Mouse (Mus musculus) heart, adult 8-10 months (tissue): ENCODE results near the gene Bola1. TPM values are rescaled to one million over a fixed set of nuclear protein-coding genes. Genes with fewer than 3 reads are reported as not detected.
"Not testable (repeated sequence)": the region's sequence is repeated elsewhere in the genome, so short reads cannot be mapped to it uniquely, and the experiment has no call there.

ENCODE experiments used
- DNase-seq: peaks from one replicate; pipeline ENCODE4 v3.0.0; 2022; ENCODE audit warnings: low spot score
- total RNA-seq, 4 experiments: library from RNA; stranded (reverse); gene quantifications; 2 replicates each; pipeline ENCODE4 v1.2.4; 2022

Bola1 gene
- total RNA-seq, 4 experiments from 2014 or later: 24.1 to 35.6 (median 29.8) TPM

DNA sequence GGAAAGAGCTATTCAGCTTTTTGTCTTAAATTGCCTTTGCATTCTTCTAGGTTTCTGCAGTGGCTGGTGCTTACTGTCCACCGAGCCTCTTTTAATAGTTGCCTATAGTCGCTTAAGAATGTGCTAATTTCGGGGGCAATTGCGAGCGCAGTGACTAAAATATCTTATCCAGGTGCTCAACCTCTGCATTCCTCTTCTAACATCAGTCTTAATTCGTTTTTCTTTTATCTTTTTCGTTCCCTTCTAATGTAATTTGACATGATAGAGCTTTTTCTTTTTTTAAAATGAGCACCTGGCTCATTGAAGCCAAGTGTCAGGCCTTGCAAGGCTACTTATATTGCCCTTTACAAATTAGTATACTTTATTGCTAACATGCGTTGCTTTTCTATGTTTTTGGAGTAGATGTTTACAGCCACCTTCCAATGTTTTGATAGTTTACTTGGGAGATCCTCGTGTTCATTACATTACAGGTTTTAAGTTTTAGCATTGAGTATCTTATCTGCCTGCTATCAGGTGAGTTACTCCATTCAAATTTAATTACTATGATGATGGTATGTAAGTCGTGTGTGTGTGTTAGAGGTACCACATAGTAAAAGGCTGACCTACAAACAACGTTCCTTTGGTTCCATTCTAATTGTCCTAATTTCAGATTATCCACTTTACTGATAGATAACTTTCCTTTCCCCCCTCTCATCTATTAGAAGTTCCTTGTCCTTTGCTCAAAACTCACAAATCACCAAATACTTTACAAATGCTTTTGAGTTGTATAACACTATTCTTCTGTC lies 28.0 kb upstream of the Bola1 start:
- DNase-seq: no peak

DNA sequence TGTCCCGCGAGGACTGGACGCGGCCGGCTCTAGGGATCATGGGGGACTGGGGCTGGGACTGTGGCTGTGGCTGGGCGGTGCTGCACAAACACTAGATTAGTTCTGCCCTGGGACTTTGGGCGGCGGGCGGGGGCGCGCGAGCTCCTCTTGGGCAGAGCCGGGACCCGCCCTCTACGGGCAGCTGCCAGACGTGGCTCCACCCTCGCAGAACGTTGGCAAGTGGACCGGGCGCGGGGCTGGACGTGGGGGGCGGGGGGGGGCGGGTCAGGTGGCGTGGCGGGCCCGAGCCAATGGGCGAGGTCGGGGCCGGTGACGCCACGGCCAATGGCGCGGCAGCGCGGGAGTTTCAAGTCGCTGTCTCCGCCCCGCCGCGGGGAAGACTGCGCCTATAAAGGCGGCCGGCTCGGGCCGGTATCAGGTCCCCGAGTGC lies 26.9 kb upstream of the Bola1 start, which contains the start of gene Hist2h3c1:
Gene Hist2h3c1, plus strand, starts transcription at position 259 of the 430 bp plus-strand sequence.
- DNase-seq: not testable (repeated sequence)

DNA sequence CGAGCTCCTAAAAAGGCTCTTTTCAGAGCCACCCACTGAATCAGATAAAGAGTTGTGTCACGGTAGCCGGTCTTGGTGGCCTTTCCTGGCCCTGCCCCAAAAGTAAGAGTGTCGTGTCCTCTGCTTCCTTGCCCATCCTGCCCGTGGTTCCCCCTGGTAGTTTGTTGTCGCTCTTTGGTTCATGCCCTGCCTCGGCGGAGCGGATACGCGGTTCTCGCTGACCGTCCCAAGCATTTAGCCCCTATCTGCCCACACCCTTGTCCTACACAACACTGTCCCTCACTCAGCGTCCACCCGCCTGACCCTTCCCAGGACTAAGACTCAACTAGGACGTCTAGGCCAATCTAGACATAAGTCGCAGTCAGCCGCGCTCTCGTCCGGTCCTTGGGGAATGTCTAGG lies 26.5 kb upstream of the Bola1 start:
- DNase-seq: not testable (repeated sequence)

DNA sequence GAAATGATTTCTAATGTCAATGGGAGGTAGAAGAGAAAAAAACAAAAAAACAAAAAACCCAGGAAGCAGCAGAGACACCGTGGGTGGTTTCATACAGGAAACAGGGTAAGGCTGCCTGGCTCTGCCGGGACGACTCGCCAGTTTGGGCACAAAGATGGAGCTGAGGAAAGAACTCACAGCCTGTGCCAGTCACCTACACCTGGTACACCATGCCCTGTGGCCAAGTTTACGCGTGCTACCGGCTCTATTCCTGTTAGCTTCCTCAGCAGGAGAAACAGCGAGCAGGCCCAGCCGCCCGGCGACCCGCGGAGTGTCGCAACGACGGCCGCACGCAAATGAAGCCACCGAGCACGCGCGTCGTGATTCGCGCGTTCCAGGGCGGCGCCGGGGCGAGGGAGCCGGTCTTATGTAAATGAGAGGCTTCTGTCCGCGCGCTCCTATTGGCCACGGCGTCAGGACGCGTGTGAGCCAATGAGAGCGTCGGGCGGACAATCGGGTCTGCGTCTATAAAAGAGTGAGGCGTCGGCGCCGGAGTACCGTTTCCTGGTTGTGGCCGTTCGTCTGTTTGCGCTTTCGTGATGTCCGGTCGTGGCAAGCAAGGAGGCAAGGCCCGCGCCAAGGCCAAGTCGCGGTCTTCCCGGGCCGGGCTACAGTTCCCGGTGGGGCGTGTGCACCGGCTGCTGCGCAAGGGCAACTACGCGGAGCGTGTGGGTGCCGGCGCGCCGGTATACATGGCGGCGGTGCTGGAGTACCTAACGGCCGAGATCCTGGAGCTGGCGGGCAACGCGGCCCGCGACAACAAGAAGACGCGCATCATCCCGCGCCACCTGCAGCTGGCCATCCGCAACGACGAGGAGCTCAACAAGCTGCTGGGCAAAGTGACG lies 25.7 kb upstream of the Bola1 start, which contains the start of gene Hist2h2aa1:
Gene Hist2h2aa1, plus strand, starts transcription at position 495 of the 884 bp plus-strand sequence.
- DNase-seq: peak; percentile 89

DNA sequence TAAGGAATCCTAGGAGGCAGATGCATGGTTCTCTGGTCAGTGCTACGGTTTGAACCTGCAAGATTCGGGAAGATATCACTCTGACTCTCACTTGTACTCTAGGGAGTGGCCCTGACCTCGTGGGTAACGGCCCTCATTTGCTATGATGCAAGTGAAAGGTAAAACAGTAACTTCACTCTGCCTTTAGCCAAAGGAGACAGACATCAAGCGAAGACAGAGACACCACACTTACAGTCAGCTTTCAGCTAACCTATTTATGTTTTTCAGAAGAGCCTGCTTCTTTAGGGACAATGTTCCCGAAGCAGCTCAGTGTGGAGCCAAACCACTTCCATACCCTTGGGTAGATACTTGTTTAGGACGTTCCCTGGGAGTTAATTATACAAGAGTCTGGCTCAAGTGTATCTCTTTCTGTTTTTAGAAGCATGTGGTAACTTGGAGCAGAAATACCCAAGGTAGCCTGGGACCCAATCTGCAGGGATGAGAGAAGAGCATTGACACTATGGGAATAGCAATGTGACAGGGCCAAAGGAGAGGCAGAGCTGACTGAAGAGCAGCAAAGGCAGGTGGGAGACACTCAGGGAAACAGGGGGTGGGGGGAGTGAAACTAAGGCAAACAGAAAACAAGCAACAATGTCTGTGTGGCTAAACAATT lies 24.5 kb upstream of the Bola1 start:
- peak; percentile 47 for DNase-seq

DNA sequence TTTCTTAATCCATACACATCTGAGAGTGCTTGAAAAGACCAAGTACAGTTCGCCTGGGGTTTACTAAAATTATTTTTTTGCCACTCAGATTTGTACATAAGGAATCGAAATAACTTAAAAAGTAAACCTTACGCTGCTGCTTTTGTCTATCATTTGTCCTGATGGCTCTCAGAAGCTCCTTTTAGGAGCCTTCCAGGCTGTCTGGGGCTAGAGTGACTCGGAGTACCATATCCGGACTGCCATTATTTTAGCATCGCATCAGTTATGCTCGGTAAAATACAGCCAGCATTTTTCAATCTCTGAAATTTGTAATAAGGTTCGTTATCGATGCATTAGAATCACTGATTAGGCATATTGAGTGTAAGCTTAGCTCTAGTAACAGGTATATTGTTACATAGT lies 21.3 kb upstream of the Bola1 start:
- DNase-seq: no peak

DNA sequence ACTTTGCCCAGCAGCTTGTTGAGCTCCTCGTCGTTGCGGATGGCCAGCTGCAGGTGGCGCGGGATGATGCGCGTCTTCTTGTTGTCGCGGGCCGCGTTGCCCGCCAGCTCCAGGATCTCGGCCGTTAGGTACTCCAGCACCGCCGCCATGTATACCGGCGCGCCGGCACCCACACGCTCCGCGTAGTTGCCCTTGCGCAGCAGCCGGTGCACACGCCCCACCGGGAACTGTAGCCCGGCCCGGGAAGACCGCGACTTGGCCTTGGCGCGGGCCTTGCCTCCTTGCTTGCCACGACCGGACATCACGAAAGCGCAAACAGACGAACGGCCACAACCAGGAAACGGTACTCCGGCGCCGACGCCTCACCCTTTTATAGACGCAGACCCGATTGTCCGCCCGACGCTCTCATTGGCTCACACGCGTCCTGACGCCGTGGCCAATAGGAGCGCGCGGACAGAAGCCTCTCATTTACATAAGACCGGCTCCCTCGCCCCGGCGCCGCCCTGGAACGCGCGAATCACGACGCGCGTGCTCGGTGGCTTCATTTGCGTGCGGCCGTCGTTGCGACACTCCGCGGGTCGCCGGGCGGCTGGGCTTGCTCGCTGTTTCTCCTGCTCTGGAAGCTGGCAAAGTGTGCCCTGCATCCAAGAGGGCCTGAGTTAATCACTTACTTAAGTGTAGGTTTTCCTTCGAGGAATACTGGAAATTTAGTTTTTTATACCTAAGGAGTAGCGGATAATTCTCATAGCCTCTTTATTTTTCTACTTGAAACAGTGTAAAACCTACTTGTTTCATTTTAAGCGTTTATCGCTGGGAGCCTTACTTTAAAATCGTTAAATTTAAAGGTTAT lies 20.7 kb upstream of the Bola1 start, which contains the start of gene Hist2h2aa2:
Gene Hist2h2aa2, minus strand, starts transcription at position 328 of the 850 bp plus-strand sequence.
- peak; percentile 98 for DNase-seq

DNA sequence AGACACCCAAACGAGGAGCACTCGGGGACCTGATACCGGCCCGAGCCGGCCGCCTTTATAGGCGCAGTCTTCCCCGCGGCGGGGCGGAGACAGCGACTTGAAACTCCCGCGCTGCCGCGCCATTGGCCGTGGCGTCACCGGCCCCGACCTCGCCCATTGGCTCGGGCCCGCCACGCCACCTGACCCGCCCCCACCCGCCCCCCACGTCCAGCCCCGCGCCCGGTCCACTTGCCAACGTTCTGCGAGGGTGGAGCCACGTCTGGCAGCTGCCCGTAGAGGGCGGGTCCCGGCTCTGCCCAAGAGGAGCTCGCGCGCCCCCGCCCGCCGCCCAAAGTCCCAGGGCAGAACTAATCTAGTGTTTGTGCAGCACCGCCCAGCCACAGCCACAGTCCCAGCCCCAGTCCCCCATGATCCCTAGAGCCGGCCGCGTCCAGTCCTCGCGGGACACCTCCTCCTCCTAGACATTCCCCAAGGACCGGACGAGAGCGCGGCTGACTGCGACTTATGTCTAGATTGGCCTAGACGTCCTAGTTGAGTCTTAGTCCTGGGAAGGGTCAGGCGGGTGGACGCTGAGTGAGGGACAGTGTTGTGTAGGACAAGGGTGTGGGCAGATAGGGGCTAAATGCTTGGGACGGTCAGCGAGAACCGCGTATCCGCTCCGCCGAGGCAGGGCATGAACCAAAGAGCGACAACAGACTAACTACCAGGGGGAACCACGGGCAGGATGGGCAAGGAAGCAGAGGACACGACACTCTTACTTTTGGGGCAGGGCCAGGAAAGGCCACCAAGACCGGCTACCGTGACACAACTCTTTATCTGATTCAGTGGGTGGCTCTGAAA lies 19.7 kb upstream of the Bola1 start, which contains the start of gene Hist2h3c2:
Gene Hist2h3c2, minus strand, starts transcription at position 174 of the 840 bp plus-strand sequence.
- not testable (repeated sequence) for DNase-seq

DNA sequence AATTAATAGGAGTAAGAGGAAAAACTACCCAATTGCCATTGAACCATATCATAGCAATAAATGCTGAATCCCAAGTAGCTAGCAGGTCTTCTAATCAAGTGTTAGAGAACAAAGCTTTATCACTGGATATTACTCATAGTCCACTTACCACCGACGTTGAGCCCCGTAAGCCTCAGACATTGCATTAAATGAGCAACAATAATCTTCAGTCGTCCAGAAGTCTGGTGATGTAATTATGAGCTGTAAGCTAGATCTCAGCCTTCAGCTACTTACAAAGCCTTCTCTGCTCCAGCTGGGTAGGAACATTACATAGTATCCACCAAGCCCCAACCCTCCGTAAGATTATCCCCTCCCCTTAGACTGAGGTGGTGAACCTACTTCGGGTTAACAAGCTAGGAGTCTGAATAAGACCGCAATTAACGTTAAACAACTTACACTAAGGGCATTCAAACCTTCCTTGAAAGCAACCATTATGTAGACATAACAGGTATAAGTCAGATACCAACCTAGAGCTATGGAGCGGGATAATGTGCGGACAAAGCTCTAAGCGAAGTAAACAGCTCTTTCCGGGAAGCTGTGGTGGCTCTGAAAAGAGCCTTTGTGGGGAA lies 18.5 kb upstream of the Bola1 start:
- no peak for DNase-seq

DNA sequence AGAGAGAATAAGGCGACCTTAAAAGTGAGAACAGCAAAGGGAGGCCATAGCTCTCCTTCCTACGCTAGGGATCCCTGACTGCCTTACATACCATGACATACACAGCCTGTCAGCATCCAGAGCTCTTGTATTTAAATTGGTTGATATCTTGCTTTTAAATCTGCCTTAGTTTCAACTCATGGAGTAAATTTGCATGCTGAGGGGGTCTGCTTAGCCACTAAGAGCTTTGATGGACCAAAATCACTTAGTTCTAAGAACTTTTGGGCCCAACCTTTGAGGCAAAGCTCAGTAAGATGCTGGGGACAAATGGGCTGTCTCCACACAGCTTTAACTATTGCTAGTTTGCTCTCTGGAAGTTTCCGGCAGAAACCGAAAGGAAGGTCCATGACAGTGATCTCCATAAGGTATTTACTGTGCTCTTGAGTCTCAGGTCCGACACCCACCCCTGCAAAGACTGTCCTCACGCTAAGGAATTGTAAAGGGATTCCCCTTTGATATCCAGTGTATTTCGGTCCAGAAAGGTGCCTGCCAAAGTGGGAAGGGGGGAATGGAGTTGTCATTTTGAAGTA lies 17.9 kb upstream of the Bola1 start:
- DNase-seq: no peak

DNA sequence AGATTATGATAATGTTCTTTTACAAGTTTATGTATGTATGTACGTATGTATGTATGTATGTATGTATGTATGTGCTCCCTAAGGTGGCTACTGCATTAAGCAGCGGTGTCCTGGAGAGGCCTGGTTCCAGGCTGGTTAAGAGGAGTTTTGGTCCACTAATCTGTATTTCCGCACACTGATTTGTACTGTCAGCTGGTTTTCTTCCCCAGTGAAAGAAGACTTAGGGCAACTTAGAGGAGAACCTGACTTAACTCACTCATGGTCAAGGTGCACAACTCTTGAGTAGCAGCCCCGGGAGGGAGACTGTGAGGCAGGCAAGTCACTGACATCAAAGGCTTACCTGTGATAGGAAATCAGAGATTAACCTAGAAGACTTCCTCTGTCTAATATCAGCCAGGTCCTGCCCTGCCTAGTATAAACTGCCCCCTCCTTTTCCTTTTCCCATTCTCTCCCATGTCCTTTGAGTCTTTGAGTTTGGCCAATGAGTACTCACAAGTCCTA lies 17.4 kb upstream of the Bola1 start:
- DNase-seq: no peak

DNA sequence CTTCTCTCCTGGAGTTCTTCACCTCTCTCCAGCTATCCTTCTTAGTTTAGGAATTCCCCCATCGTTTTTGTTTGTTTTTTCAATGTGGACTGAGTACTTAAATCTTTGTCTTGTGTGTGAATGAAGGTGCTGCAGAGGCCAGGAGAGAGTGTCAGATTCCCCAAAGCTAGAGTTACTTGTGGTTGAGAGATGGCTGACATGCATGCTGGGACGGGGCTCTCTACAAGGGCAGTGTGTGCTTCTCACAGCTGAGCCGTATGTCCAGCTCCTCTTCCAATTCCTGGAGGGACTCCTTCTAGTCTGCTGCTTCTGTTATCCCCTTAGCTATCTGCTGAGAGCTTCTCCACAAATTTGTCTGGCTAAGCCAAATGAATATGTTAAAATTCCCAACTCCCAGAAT lies 16.3 kb upstream of the Bola1 start:
- no peak for DNase-seq

DNA sequence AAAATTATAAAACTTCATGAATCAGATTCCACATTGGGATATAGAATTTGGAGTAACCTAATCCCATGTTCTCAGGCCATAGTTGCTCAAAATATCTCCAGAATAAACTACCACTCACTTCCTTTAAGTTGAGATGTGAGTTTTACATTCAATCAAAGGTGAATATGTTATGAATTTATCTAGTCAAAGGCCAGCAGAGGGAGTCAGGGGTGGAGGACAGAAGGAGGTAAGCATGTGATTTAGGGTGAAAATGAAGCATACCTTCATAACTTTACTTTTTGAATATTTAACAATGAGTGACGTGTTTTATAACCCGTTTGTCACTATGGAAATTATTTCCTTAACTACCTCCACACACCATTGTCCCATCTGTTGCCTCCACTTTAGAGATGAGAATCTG lies 15.4 kb upstream of the Bola1 start:
- DNase-seq: no peak

DNA sequence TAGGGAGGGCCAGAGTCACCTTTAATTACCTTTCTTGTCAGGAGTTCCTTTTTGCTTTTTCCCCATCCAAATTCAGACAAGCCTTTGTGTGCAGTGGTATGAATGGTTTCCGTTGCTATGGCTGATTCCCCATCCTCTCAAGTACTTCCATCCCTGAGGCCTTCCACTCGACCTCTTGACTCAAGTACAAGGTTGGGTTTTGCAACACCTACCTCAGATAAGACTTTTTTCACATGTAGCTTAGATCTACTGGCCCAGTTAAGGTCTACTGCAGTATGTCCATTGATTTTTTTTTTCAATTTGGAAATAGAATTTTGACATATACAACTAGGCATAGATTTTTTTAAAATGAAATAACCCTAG lies 12.2 kb upstream of the Bola1 start:
- no peak for DNase-seq

DNA sequence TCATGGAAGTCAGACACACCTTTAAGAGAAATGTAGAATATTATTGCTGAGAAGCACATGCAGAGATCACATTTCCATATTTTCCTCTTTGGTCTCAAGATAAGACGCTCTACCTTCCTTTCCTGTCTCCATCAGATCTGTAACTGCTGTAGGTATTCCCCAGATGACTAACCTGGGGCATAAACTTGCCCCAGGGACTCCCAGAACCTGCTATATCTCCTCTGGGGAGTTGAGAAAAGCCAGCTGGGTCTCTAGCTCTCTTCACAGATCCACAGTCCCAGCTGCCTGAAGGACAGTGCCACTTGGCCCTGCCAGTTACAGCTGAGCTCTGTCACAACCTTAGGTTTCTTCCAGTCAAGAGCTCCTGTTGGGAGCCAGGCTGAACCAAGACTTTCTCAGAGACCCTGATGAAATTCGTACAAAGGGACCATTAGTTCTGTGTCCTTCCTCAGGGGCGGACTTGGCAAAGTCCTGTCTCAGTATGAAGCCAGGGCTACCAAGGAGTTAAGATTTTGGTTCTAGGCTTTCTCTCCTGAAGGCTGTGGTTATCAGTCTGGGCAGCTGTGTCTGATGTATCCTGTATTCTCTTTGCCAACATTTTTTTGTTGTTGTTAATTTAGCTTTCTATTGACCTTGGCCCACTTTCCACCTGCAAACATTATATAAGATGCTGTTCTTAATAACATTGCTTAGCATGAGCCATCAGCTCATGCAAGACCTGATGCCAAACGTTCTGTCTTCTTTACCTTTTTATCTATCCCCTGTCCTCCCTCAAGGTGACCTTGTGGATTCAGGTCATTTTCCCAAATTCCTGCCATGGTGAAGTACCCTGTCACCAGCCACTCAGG lies 11.6 kb upstream of the Bola1 start:
- DNase-seq: no peak

DNA sequence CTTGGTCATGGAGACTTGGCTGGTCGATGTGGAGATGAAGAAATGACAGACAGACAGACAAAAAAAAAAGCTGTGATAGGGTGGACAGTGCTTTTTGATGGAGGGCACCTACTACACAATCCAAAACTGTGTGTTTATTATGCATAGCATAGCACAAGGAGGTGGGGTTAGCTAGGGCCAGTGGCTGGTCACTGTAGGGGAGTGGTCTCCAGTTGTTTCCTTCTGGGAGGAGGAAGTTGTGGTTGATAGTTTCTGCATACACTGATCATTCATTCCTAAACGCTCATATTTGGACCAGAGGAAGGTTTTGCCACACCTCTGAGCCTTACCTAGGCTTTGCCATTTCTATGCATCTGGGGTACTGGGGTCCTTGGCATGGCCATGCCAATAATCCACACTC lies 10.9 kb upstream of the Bola1 start:
- DNase-seq: no peak

DNA sequence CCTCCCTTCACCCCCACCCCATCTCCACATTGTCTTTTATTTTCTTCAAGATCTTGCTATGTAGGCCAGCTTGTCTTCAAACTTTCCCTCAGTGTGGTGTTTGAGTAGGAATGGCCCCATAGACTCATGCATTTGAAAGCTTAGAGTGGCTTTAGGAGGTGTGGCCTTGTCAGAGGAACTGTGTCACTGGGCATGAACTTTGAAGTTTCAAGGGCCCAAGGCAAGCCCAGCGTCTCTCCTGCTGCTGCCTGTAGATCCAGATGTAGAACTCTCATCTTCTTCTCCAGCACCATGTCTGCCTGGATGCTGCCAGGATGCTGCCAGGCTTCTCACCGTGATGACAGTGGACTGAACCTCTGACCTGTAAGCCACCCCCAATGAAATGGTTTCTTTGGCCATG lies 9.3 kb upstream of the Bola1 start:
- DNase-seq: no peak
